Mouse (Mus musculus) testis, postnatal 14 days (tissue): ENCODE measurements around the gene Bcar3.

Experiments
- DNase-seq: peaks from one replicate; pipeline ENCODE4 v3.0.0; 2021; ENCODE audit warnings: low spot score

Bcar3 gene

GRCm38 (mm10) chr3:122512725-122513375, 218.9 kb downstream of the Bcar3 start:
- DNase-seq = no peak

GRCm38 (mm10) chr3:122515568-122516326, 221.8 kb downstream of the Bcar3 start:
- DNase-seq = no peak

GRCm38 (mm10) chr3:122516327-122516695, 222.4 kb downstream of the Bcar3 start:
- no peak for DNase-seq

GRCm38 (mm10) chr3:122517726-122518125, 223.8 kb downstream of the Bcar3 start:
- no peak for DNase-seq

GRCm38 (mm10) chr3:122518231-122518736, 224.3 kb downstream of the Bcar3 start:
- no peak for DNase-seq

- no peak for DNase-seq
Observed at GRCm38 (mm10) chr3:122519082-122519481, 225.1 kb downstream of the Bcar3 start.

DNA sequence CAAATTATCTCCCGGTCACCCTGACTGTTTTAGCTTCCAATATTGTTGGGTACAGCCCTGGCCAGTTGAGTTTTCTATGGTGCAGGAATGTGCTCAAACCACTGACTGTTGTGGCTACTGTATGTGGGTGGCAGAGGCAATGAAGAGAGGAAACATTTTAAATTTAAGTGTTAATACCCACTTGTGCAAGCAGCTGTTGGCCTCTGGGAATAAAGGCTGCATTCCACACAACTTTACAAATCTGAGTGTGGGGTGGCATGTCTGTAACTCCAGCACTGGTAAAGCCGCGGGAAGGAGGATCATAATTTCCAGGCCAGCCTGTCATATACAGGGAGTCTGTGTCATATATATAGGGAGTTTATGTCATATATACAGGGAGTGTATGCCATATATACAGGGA, 226.4 kb downstream of the Bcar3 start:
- DNase-seq = no peak

DNA sequence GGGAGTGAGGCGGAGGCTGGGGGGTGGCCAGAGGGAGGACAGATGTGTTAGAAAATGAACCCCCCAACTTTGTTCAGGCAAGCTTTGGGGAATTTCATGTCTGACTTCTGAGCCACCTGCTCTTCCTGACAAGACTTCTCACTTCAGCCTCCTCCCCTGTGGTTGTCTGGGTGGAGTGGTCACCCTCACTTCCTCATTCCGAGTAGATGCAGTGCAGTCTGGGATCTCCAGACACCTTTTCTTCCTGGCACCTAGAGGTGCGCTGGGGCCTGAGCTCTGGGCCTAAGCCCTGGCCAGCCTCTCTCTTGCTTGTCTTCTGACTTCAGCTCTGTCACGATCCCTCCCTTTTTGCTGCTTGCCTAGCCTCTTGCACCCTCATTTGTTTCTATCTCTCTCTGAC, 226.9 kb downstream of the Bcar3 start:
- DNase-seq = no peak

- DNase-seq = no peak
Observed at GRCm38 (mm10) chr3:122521294-122521693, 227.4 kb downstream of the Bcar3 start.

DNA sequence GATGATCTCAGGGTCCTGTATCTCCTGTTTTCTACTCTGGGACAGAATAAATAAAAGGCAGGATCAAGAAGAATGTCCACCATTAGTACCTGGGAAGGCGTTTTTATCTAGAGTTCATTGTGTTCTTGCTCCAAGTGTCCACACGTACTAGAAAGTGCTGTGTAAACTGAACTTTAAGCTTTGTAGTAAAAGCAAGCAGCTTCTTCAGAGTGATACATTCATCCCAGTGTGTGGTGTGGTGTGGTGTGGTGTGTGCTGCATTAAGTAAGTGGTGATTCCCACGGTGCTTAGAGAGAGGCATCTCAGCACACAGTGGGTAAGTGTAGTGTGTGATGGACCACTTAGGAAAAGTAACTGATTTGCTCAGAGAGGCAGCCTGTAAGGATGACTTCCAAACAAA, 234.5 kb downstream of the Bcar3 start:
- no peak for DNase-seq

DNA sequence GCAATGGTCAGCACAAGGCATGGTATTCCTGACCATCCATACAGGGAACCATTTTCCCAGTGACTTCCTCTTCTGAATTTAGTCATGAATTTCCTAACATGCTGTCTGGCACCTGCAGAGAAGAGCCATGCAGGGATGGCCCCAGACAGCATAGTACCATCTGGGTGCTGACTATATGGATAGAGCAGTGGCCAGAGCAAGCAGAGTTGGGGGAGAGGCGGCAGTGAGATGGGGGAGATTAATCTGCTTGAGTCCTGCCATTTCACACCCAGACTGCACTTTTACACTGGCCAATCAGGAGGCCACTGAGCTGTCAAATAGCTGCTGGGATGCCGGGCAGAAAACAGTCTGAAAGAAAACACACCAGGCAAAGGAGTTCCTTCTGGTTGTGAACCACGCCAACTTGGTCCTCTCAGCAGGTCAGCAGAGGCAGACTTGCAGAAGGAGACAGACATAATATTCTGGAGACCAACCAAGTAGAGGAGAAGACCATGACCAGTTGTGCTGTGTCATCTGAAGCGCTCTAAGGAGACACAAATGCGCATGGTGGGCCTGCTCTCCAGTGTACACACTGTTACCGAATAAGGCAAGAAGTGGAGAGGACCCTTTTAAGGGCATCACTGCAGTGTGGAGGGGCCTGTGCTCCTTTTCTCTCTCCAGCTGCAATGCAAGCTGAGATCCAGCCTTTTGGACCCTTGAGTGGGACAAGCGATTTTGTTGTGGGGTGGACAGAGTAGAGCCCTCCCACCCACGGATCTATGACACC, 242.2 kb downstream of the Bcar3 start:
- no peak for DNase-seq

DNA sequence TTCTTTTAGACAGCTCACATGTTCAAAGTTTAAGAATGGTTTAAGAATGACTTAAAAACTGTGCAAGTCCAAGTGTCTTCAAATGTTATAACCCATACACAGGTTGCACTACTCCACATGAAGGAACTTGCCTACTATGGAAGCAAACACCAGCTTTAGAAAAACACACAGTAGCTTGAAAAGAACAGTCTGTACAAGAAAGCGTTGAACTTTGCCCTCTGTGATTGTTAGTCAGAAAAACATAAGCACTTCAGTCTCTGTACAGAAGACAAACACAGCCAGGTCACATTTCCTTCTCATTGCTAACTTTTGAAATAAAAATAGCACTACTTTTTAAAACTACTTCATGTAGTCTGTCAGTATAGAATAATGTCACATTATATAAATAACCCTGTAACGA, 244.9 kb downstream of the Bcar3 start:
- no peak for DNase-seq

GRCm38 (mm10) chr3:122539961-122540690, 246.2 kb downstream of the Bcar3 start:
- DNase-seq = no peak

GRCm38 (mm10) chr3:122540918-122541317, 247.0 kb downstream of the Bcar3 start:
- DNase-seq = no peak

- no peak for DNase-seq
Observed at GRCm38 (mm10) chr3:122545346-122545745, 251.4 kb downstream of the Bcar3 start.

- DNase-seq = no peak
Observed at GRCm38 (mm10) chr3:122547469-122547868, 253.5 kb downstream of the Bcar3 start.

- DNase-seq = no peak
Observed at GRCm38 (mm10) chr3:122551174-122551573, 257.2 kb downstream of the Bcar3 start.

DNA sequence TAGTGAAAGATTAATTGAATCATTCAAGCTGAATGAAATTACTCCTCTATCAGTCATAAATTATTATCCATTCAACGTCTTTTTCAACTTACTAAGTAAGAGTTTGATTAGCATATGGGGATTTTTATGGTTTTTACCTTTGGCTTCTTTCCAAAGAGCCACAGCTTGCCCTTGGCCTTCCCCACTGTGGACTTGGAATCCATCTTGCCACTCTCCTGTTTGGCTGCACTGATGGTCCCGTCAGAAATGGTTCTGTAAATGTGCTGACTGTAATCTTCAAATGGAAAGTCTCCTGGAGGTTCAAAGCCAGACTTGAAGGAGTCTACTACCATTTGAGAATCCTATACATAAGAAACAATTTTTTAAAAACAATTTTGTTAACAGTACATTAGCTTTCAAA, 263.8 kb downstream of the Bcar3 start:
- DNase-seq = no peak

GRCm38 (mm10) chr3:122565285-122565684, 271.3 kb downstream of the Bcar3 start:
- no peak for DNase-seq

- DNase-seq = no peak
Observed at GRCm38 (mm10) chr3:122566112-122566511, 272.2 kb downstream of the Bcar3 start.

DNA sequence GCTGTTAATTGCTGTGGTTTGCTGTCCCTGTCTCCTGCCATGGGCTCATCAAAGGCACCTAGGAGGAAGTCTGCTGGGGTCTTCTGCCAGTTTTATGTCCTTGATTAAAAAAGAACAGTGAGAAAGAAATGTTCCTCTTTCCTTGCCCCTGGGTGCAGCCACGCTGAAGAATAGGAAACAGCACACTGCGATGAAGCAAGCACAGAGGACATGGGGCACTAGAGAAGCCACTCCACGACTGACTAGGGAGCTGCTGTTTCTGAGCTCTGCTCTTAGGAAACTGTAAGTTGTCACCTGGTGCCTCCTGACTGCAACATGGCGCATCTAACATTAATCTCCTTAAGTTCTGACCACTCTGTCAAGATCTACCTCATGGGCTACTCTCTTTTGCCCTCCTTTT, 272.6 kb downstream of the Bcar3 start:
- no peak for DNase-seq
